Mouse (Mus musculus): ENCODE results near the gene Rgl1. TPM values are rescaled to one million over a fixed set of nuclear protein-coding genes. Genes with fewer than 3 reads are reported as not detected.

The Rgl1 gene
- polyA plus RNA-seq, 1 experiment from 2014 or later = 32.7 TPM

DNA sequence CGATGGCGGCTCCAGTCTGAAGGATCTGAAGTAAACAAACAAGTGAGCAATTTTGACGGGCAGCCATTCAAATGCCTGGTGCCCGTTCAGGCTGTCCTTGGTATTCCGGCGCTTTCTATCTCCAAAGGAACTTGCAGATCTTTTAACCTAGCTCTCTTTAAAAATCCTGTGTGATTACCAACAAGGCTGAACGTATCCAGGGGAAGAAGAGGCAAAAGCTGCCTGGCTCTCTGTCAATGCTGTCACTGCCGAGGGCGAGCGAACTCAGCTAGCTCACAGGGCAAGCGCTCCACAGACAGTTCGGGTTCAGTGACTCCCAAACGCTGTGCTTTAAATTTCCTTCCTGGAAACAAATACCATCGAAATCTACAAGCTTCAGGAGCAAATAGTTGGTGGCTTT is 158.4 kb downstream of the Rgl1 start:
- DNase-seq (ENCODE audit: low spot score) = no peak
- 84% methylated on average over 14 of the region's 14 CpGs for WGBS
- no peaks in the 10 kb centered on the region for H3K9me3 ChIP-seq (ENCODE audit: control insufficient read depth, low read length)
- H3K27me3 ChIP-seq (ENCODE audit: control insufficient read depth, insufficient read depth, low read length) = no peaks in the 10 kb centered on the region
- no peaks in the 10 kb centered on the region for H3K36me3 ChIP-seq (ENCODE audit: control insufficient read depth, insufficient read depth, low read length)
- no peak overlapping the region for H3K27ac ChIP-seq (replicated peaks; ENCODE audit: low read depth, low read length)
- no peaks in the 10 kb centered on the region for H3K4me1 ChIP-seq (ENCODE audit: control insufficient read depth, insufficient read depth, low read length)
- H3K4me2 ChIP-seq (ENCODE audit: low read depth, severe bottlenecking) = no peak overlapping the region
- no peak for ATAC-seq (ENCODE audit: insufficient number of reproducible peaks, low FRiP score, low TSS enrichment, low read depth)
- no peak overlapping the region for H3K9ac ChIP-seq (ENCODE audit: low read length)
- H3K4me3 ChIP-seq (ENCODE audit: low read depth, low read length) = no peak overlapping the region

DNA sequence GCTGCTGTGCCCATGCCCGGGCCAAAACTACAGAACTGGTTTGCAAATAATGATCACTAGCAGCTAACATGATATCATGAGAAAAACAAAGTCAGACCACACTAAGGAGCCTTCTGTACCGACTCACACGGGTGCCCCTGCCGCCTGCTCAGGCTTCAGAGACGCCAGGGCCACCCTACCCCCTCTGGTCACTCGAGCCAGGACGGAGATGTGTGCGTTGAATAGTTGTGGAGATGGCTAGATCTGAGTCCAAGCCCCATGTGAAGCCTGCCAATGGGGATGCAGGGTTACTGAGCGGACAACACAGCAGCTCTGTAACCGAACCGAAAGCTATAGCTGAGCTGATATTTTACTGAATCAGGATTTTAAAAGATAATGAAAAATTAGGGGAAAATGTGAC is 159.4 kb downstream of the Rgl1 start:
- Histone ChIP-seq H3K27me3 (ENCODE audit: control insufficient read depth, insufficient read depth, low read length) (no peaks in the 10 kb centered on the region), H3K9ac (ENCODE audit: low read length) (no peak overlapping the region), H3K4me1 (ENCODE audit: control insufficient read depth, insufficient read depth, low read length) (no peaks in the 10 kb centered on the region), H3K27ac (replicated peaks; ENCODE audit: low read depth, low read length) (no peak overlapping the region), H3K4me2 (ENCODE audit: low read depth, severe bottlenecking) (no peak overlapping the region), H3K36me3 (ENCODE audit: control insufficient read depth, insufficient read depth, low read length) (no peaks in the 10 kb centered on the region), H3K9me3 (ENCODE audit: control insufficient read depth, low read length) (no peaks in the 10 kb centered on the region), H3K4me3 (ENCODE audit: low read depth, low read length) (no peak overlapping the region)
- 92% methylated on average over 11 of the region's 11 CpGs for WGBS
- no peak for ATAC-seq (ENCODE audit: insufficient number of reproducible peaks, low FRiP score, low TSS enrichment, low read depth)
- DNase-seq (ENCODE audit: low spot score) = no peak

GRCm38 (mm10) chr1:152605895-152606625 is 160.1 kb downstream of the Rgl1 start:
- no peak overlapping the region for H3K4me2 ChIP-seq (ENCODE audit: low read depth, severe bottlenecking)
- DNase-seq (ENCODE audit: low spot score) (no peak), ATAC-seq (ENCODE audit: insufficient number of reproducible peaks, low FRiP score, low TSS enrichment, low read depth) (no peak)
- no peaks in the 10 kb centered on the region for H3K4me1 ChIP-seq (ENCODE audit: control insufficient read depth, insufficient read depth, low read length)
- WGBS = 91% methylated on average over 5 of the region's 5 CpGs
- no peaks in the 10 kb centered on the region for H3K27me3 ChIP-seq (ENCODE audit: control insufficient read depth, insufficient read depth, low read length)
- H3K9me3 ChIP-seq (ENCODE audit: control insufficient read depth, low read length) = no peaks in the 10 kb centered on the region
- H3K4me3 ChIP-seq (ENCODE audit: low read depth, low read length) = no peak overlapping the region
- H3K27ac ChIP-seq (replicated peaks; ENCODE audit: low read depth, low read length) = no peak overlapping the region
- no peak overlapping the region for H3K9ac ChIP-seq (ENCODE audit: low read length)
- H3K36me3 ChIP-seq (ENCODE audit: control insufficient read depth, insufficient read depth, low read length) = no peaks in the 10 kb centered on the region

DNA sequence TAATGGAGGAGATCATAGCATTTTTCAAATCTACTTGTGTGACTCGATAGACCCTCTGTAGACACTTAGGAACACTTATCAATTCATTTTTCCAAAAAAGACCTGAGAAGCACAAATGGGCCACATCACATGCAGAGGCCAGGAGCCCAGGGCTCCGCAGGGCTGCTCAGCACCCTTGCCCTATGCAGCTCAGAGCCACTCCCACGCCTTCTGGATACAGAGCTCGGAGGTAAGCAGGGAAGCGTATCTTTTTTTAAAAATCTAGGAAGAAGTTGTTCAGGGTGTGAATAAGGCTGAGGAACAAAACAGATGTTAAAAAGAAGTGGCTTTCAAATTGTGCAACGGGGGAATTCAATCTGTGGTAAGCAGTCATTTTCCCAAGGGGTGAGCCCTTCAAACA is 162.0 kb downstream of the Rgl1 start:
- Histone ChIP-seq H3K4me2 (ENCODE audit: low read depth, severe bottlenecking) (no peak overlapping the region), H3K36me3 (ENCODE audit: control insufficient read depth, insufficient read depth, low read length) (no peaks in the 10 kb centered on the region), H3K27ac (replicated peaks; ENCODE audit: low read depth, low read length) (no peak overlapping the region), H3K27me3 (ENCODE audit: control insufficient read depth, insufficient read depth, low read length) (no peaks in the 10 kb centered on the region), H3K4me1 (ENCODE audit: control insufficient read depth, insufficient read depth, low read length) (no peaks in the 10 kb centered on the region), H3K4me3 (ENCODE audit: low read depth, low read length) (no peak overlapping the region), H3K9me3 (ENCODE audit: control insufficient read depth, low read length) (no peaks in the 10 kb centered on the region), H3K9ac (ENCODE audit: low read length) (no peak overlapping the region)
- DNase-seq (ENCODE audit: low spot score) = no peak
- 91% methylated on average over 6 of the region's 6 CpGs for WGBS
- no peak for ATAC-seq (ENCODE audit: insufficient number of reproducible peaks, low FRiP score, low TSS enrichment, low read depth)

GRCm38 (mm10) chr1:152603628-152604027 is 162.5 kb downstream of the Rgl1 start:
- Histone ChIP-seq H3K4me2 (ENCODE audit: low read depth, severe bottlenecking) (no peak overlapping the region), H3K9ac (ENCODE audit: low read length) (no peak overlapping the region), H3K27me3 (ENCODE audit: control insufficient read depth, insufficient read depth, low read length) (no peaks in the 10 kb centered on the region), H3K4me3 (ENCODE audit: low read depth, low read length) (no peak overlapping the region), H3K27ac (replicated peaks; ENCODE audit: low read depth, low read length) (no peak overlapping the region), H3K9me3 (ENCODE audit: control insufficient read depth, low read length) (no peaks in the 10 kb centered on the region), H3K36me3 (ENCODE audit: control insufficient read depth, insufficient read depth, low read length) (no peaks in the 10 kb centered on the region), H3K4me1 (ENCODE audit: control insufficient read depth, insufficient read depth, low read length) (no peaks in the 10 kb centered on the region)
- 85% methylated on average over 9 of the region's 9 CpGs for WGBS
- DNase-seq (ENCODE audit: low spot score) (no peak), ATAC-seq (ENCODE audit: insufficient number of reproducible peaks, low FRiP score, low TSS enrichment, low read depth) (no peak)

DNA sequence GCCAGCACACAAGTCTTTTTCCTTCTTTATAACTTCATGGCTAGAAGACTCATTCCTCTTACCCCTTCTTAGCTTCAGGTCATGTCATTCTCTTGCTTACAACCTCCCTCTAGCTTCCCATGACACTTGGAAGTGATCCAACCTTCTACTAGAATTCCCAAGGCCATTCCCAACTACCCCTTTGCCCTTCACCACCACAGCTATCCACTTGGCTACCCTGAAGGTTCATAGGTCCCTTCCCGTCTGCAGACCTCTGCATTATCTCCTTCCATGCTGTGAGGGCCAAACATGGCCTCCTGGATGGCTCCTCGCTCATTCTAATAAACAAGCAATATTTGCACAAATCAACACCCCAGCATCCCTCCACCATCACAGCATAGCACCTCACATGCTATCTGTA is 165.7 kb downstream of the Rgl1 start:
- H3K4me2 ChIP-seq (ENCODE audit: low read depth, severe bottlenecking) = no peak overlapping the region
- DNase-seq (ENCODE audit: low spot score) (no peak), ATAC-seq (ENCODE audit: insufficient number of reproducible peaks, low FRiP score, low TSS enrichment, low read depth) (no peak)
- H3K27me3 ChIP-seq (ENCODE audit: control insufficient read depth, insufficient read depth, low read length) = no peaks in the 10 kb centered on the region
- H3K36me3 ChIP-seq (ENCODE audit: control insufficient read depth, insufficient read depth, low read length) = no peaks in the 10 kb centered on the region
- H3K4me3 ChIP-seq (ENCODE audit: low read depth, low read length) = no peak overlapping the region
- whole genome bisulfite sequencing = 89% methylated on average over 2 of the region's 2 CpGs
- H3K9ac ChIP-seq (ENCODE audit: low read length) = no peak overlapping the region
- H3K9me3 ChIP-seq (ENCODE audit: control insufficient read depth, low read length) = no peaks in the 10 kb centered on the region
- H3K27ac ChIP-seq (replicated peaks; ENCODE audit: low read depth, low read length) = no peak overlapping the region
- H3K4me1 ChIP-seq (ENCODE audit: control insufficient read depth, insufficient read depth, low read length) = no peaks in the 10 kb centered on the region

GRCm38 (mm10) chr1:152599347-152599746 is 166.8 kb downstream of the Rgl1 start:
- Histone ChIP-seq H3K4me2 (ENCODE audit: low read depth, severe bottlenecking) (no peak overlapping the region), H3K4me1 (ENCODE audit: control insufficient read depth, insufficient read depth, low read length) (no peaks in the 10 kb centered on the region), H3K4me3 (ENCODE audit: low read depth, low read length) (no peak overlapping the region), H3K36me3 (ENCODE audit: control insufficient read depth, insufficient read depth, low read length) (no peaks in the 10 kb centered on the region), H3K27ac (replicated peaks; ENCODE audit: low read depth, low read length) (no peak overlapping the region), H3K27me3 (ENCODE audit: control insufficient read depth, insufficient read depth, low read length) (no peaks in the 10 kb centered on the region), H3K9me3 (ENCODE audit: control insufficient read depth, low read length) (no peaks in the 10 kb centered on the region), H3K9ac (ENCODE audit: low read length) (no peak overlapping the region)
- ATAC-seq (ENCODE audit: insufficient number of reproducible peaks, low FRiP score, low TSS enrichment, low read depth) (no peak), DNase-seq (ENCODE audit: low spot score) (no peak)
- 90% methylated on average over 8 of the region's 8 CpGs for WGBS

- H3K36me3 ChIP-seq (ENCODE audit: control insufficient read depth, insufficient read depth, low read length) = no peaks in the 10 kb centered on the region
- H3K9me3 ChIP-seq (ENCODE audit: control insufficient read depth, low read length) = no peaks in the 10 kb centered on the region
- H3K27me3 ChIP-seq (ENCODE audit: control insufficient read depth, insufficient read depth, low read length) = no peaks in the 10 kb centered on the region
- H3K4me1 ChIP-seq (ENCODE audit: control insufficient read depth, insufficient read depth, low read length) = peaks cover 11% of the 10 kb centered on the region; the same call in 1 of the 2 replicates
- H3K9ac ChIP-seq (ENCODE audit: low read length) = no peak overlapping the region
- H3K4me3 ChIP-seq (ENCODE audit: low read depth, low read length) = no peak overlapping the region
- H3K27ac ChIP-seq (replicated peaks; ENCODE audit: low read depth, low read length) = no peak overlapping the region
- WGBS = 84% methylated on average over 5 of the region's 5 CpGs
- H3K4me2 ChIP-seq (ENCODE audit: low read depth, severe bottlenecking) = no peak overlapping the region
- no peak for DNase-seq (ENCODE audit: low spot score)
- no peak for ATAC-seq (ENCODE audit: insufficient number of reproducible peaks, low FRiP score, low TSS enrichment, low read depth)
These were observed 171.5 kb downstream of the Rgl1 start for GRCm38 (mm10) chr1:152594690-152595089.
